Mouse (Mus musculus): Measurements from ENCODE around the gene Metap1.

- TF ChIP-seq POLR2A (IDR thresholded peaks at IDR 0.05; ENCODE audit: borderline replicate concordance, extremely low read depth, insufficient read depth, insufficient read length, poor library complexity, severe bottlenecking) (no peak), CTCF (IDR thresholded peaks at IDR 0.05; ENCODE audit: borderline replicate concordance, extremely low read depth, insufficient read depth, insufficient read length) (peak; percentile 41; the same call in 1 of the 2 replicates)
Measured at GRCm38 (mm10) chr3:138506749-138507148, 17.4 kb upstream of the Metap1 start.

Measured in brain, embryonic 14.5 days (tissue).